Mouse (Mus musculus) forebrain, embryonic 10.5 days (tissue): ENCODE measurements around the gene Epas1. TPM values are rescaled to one million over a fixed set of nuclear protein-coding genes. Genes with fewer than 3 reads are reported as not detected.

ENCODE experiments used
- DNase-seq: peaks from one replicate; pipeline ENCODE4 v3.0.0-alpha.2; 2017; ENCODE audit warnings: low spot score; ENCODE audit errors: extremely low spot score
- H3K27ac ChIP-seq: fragments of 300-500 bp; sonication (generic); 2 replicates; pipeline ENCODE4 v1.5.1; 2016; ENCODE audit warnings: mild to moderate bottlenecking
- H3K27me3 ChIP-seq: fragments of 300-500 bp; sonication (generic); 2 replicates; pipeline ENCODE4 v1.6.1; 2016; ENCODE audit warnings: mild to moderate bottlenecking; ENCODE audit not compliant: poor library complexity, severe bottlenecking
- H3K36me3 ChIP-seq: fragments of 300-500 bp; sonication (generic); replicated peaks from 2 replicates; pipeline ENCODE4 v1.6.1; 2016; ENCODE audit warnings: mild to moderate bottlenecking, moderate library complexity
- H3K4me1 ChIP-seq: fragments of 300-500 bp; sonication (generic); 2 replicates; pipeline ENCODE4 v1.6.1; 2016
- H3K4me3 ChIP-seq: fragments of 300-500 bp; sonication (generic); 2 replicates; pipeline ENCODE4 v1.5.1; 2016; ENCODE audit warnings: mild to moderate bottlenecking, moderate library complexity
- H3K9me3 ChIP-seq: fragments of 300-500 bp; sonication (generic); 2 replicates; pipeline ENCODE4 v1.6.1; 2016; ENCODE audit warnings: mild to moderate bottlenecking, moderate library complexity
- WGBS: fragments of 180-500 bp; shearing (Covaris S2); methylation state at CpG from one replicate; pipeline ENCODE4 v1.1.7; 2016; 5-methylcytosine and 5-hydroxymethylcytosine counted together
- polyA plus RNA-seq: library from polyadenylated mRNA; unstranded; fragments of >200 nt; fragmentation: Nextera tagmentation; extraction: Ambion mirVana; gene quantifications from 2 replicates; pipeline ENCODE4 v1.2.1, GENCODE M21; 2016

The Epas1 gene
- polyA plus RNA-seq, 1 experiment from 2014 or later: 1.9 TPM

- no peak for DNase-seq
- Histone ChIP-seq H3K4me1 (no peaks in the 10 kb centered on the region), H3K36me3 (no peaks in the 10 kb centered on the region), H3K27ac (peak overlapping the region; percentile 30; the same call in 1 of the 2 replicates), H3K4me3 (no peak overlapping the region), H3K9me3 (no peaks in the 10 kb centered on the region), H3K27me3 (no peaks in the 10 kb centered on the region)
- 91% methylated on average over 19 of the region's 19 CpGs for WGBS
Measured at GRCm38 (mm10) chr17:86827391-86828165, 74.1 kb downstream of the Epas1 start.

GRCm38 (mm10) chr17:86828500-86828899 is 75.0 kb downstream of the Epas1 start:
- no peak for DNase-seq
- no peaks in the 10 kb centered on the region for H3K4me1 ChIP-seq
- H3K27me3 ChIP-seq: no peaks in the 10 kb centered on the region
- H3K36me3 ChIP-seq: no peaks in the 10 kb centered on the region
- no peaks in the 10 kb centered on the region for H3K9me3 ChIP-seq
- H3K27ac ChIP-seq: no peak overlapping the region
- H3K4me3 ChIP-seq: no peak overlapping the region
- WGBS: 97% methylated on average over 11 of the region's 11 CpGs

GRCm38 (mm10) chr17:86829383-86830175 is 76.1 kb downstream of the Epas1 start:
- Histone ChIP-seq H3K27ac (no peak overlapping the region), H3K9me3 (no peaks in the 10 kb centered on the region), H3K27me3 (no peaks in the 10 kb centered on the region), H3K4me3 (no peak overlapping the region), H3K36me3 (no peaks in the 10 kb centered on the region), H3K4me1 (no peaks in the 10 kb centered on the region)
- DNase-seq: no peak
- 91% methylated on average over 13 of the region's 13 CpGs for WGBS

DNA sequence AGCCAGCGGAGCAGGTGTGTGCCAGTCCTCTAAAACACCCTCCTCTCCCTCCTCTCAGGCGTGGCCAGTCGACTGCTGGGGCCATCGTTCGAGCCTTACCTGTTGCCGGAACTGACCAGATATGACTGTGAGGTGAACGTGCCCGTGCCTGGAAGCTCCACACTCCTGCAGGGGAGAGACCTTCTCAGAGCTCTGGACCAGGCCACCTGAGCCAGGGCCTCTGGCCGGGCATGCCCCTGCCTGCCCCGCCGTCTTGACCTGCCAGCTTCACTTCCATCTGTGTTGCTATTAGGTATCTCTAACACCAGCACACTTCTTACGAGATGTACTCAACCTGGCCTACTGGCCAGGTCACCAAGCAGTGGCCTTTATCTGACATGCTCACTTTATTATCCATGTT is 77.4 kb downstream of the Epas1 start:
- H3K27me3 ChIP-seq: no peaks in the 10 kb centered on the region
- DNase-seq: no peak
- H3K27ac ChIP-seq: no peak overlapping the region
- no peaks in the 10 kb centered on the region for H3K36me3 ChIP-seq
- WGBS: 91% methylated on average over 12 of the region's 12 CpGs
- no peaks in the 10 kb centered on the region for H3K9me3 ChIP-seq
- no peaks in the 10 kb centered on the region for H3K4me1 ChIP-seq
- no peak overlapping the region for H3K4me3 ChIP-seq

GRCm38 (mm10) chr17:86832562-86833327 is 79.2 kb downstream of the Epas1 start:
- Histone ChIP-seq H3K36me3 (no peaks in the 10 kb centered on the region), H3K27ac (no peak overlapping the region), H3K9me3 (no peaks in the 10 kb centered on the region), H3K4me1 (no peaks in the 10 kb centered on the region), H3K27me3 (no peaks in the 10 kb centered on the region), H3K4me3 (no peak overlapping the region)
- 74% methylated on average over 19 of the region's 19 CpGs for WGBS
- peak; percentile 35 for DNase-seq

DNA sequence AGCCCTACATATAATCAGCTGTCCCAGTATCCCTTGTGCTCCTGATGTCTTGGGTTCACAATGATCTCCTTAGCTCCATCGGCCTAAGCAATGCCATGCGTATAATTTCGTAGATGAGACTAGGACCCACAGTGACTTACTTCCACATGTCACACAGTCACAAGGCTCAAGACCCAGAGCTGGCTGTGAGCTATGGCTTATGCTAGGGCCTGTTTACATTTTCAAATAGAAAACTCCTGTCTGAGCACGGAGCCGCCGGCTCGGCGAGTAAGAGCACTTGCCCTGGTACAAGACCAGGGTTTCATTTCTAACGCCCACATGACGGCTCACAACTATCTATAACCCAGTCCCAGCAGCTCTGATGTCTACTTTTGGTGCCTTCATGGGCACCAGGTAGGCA is 80.4 kb downstream of the Epas1 start:
- Histone ChIP-seq H3K4me1 (no peaks in the 10 kb centered on the region), H3K36me3 (no peaks in the 10 kb centered on the region), H3K27ac (no peak overlapping the region), H3K9me3 (no peaks in the 10 kb centered on the region), H3K27me3 (no peaks in the 10 kb centered on the region), H3K4me3 (no peak overlapping the region)
- DNase-seq: no peak
- 96% methylated on average over 10 of the region's 10 CpGs for WGBS

DNA sequence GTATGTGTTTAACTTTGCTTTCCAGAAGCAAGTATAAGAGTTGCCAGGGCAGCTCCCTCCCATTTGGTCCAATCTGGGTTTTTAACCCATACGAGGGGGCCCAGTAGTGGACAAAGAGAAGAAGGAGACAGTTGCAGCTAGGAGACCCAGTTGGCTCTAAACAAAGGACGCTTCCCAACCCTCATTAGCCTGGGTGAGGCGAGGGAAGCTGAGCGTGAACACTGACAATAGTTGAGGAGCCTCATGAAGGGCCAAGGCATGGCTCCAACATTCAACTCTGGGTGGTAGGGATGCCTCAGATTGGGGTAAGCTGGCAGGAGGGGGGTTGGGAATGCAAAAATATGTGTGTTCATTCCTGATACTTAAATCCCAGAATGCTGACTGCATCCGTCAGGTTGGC is 85.8 kb downstream of the Epas1 start:
- H3K4me3 ChIP-seq: no peak overlapping the region
- WGBS: 65% methylated on average over 5 of the region's 5 CpGs
- DNase-seq: no peak

DNA sequence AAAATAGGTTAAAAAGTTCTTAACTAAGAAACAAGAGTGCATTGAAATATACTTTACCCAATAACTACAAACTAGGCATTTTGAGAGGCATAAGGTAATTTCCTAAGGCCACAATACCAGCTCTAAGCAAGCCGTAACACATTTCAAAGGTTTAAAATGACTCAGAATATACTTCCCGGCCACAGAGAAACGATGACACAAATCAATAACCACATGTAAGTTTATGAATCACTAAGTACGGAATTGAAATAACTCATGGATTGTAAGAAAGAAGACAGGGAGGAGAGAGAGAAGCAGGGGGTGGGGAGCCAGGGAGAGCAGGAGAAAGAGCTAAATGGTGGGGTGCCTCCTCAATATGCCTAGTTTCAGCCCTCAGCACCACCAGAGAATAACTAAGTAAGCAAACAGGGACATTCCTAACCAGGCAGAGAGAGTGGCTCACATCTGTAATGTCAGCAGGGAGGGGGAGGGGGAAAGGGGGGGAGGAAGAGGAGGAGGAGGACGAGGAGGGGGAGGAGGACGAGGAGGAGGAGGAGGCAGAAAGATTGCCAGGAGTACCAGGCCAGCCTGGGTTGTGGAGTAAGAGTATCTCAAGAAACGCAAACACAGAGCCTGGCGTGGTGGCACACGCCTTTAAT is 97.3 kb downstream of the Epas1 start:
- Histone ChIP-seq H3K4me1 (no peaks in the 10 kb centered on the region), H3K4me3 (no peak overlapping the region), H3K27ac (no peak overlapping the region), H3K36me3 (no peaks in the 10 kb centered on the region), H3K9me3 (no peaks in the 10 kb centered on the region), H3K27me3 (no peaks in the 10 kb centered on the region)
- DNase-seq: no peak
- 76% methylated on average over 9 of the region's 9 CpGs for WGBS

More for the DNA sequence above, 85.8 kb downstream of the Epas1 start:
- Histone ChIP-seq H3K27ac (no peak overlapping the region), H3K9me3 (no peaks in the 10 kb centered on the region), H3K27me3 (no peaks in the 10 kb centered on the region), H3K4me1 (peaks cover 7% of the 10 kb centered on the region), H3K36me3 (no peaks in the 10 kb centered on the region)

DNA sequence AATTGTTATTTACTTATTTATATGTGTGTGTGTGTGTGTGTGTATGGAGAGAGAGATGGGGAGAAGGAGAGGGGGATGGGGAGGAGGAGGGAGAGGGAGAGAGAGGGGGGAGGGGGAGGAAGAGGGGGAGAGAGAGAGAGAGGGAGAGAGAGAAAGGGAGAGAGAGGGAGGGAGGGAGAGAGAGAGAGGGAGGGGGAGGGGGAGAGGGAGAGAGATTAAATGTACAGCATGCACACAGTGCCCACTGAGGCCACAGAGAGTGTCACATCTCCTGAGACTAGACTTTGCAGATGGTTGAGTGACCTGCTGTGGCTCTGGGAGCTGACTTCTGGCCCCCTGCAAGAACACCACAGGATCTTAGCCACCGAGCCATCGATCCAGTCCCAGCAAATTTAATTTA is 98.3 kb downstream of the Epas1 start:
- 77% methylated on average over 2 of the region's 2 CpGs for WGBS
- Histone ChIP-seq H3K27me3 (no peaks in the 10 kb centered on the region), H3K9me3 (peaks cover 3% of the 10 kb centered on the region; the same call in 1 of the 2 replicates), H3K36me3 (no peaks in the 10 kb centered on the region), H3K27ac (no peak overlapping the region), H3K4me3 (no peak overlapping the region), H3K4me1 (no peaks in the 10 kb centered on the region)
- no peak for DNase-seq

DNA sequence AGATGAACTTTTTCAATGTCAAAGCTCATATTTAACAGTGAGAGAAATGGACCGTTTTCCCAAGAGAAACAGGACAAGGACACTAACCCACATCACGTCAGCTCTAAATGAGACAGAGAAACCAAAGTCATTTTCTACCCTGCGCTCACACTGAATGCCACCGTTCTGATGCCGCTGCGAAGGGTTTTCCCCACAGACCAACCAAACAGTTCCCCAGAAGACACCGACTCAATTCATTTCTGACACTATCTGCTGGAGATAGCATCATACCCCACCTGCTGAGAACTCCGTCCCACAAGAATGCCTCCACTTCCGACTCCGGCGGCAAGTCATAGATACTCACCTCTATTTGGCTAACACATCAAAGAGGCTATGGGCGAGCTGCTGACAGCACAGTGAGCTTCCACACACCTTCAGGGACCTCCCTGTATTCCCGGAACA is 99.1 kb downstream of the Epas1 start:
- Histone ChIP-seq H3K4me1 (no peaks in the 10 kb centered on the region), H3K27ac (no peak overlapping the region), H3K36me3 (no peaks in the 10 kb centered on the region), H3K4me3 (no peak overlapping the region), H3K27me3 (no peaks in the 10 kb centered on the region), H3K9me3 (peaks cover 7% of the 10 kb centered on the region; the same call in 1 of the 2 replicates)
- no peak for DNase-seq
- WGBS: 87% methylated on average over 13 of the region's 13 CpGs

DNA sequence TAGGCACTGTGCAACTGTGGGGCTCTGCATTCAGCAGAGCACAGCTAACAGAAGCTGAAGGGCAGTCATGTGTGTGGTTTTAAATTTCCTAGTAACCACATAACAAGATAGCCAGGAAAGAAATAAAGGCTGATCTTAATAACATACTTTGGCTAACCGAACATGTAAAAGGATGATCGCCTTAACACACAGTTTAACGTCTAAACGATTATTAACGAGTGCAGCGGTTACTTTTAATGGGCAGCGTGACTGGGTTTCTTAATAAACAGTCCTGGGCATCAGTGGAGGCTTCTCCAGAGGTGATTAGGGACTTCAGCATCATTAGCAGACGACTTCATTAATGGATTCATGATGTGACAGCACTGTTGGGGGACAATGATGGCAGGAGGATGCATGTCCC is 117.1 kb downstream of the Epas1 start:
- Histone ChIP-seq H3K9me3 (no peaks in the 10 kb centered on the region), H3K36me3 (no peaks in the 10 kb centered on the region), H3K27ac (no peak overlapping the region), H3K4me1 (peaks cover 19% of the 10 kb centered on the region), H3K4me3 (no peak overlapping the region), H3K27me3 (peaks cover 18% of the 10 kb centered on the region; the same call in 1 of the 2 replicates)
- DNase-seq: no peak
- WGBS: 79% methylated on average over 8 of the region's 8 CpGs

DNA sequence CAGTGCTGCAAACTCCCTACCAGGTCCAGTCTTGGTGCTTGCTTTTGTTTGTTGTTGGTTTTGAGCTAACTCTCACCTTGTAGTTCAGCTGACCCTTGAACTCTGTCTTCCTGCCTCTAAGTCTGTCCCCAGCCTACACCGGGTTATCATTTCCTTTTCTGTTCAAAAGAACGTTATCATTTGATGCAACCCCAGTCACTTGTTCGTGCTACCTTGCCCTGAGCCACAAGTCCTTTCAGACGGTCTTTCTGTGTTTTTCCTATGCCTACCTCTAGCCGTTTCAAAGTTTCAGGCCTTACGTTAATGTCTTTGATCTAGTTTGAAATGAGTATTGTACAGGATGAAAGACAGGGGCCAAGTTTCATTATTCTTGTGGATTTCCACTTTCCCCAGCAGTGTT is 119.1 kb downstream of the Epas1 start:
- no peak overlapping the region for H3K27ac ChIP-seq
- H3K9me3 ChIP-seq: no peaks in the 10 kb centered on the region
- no peak overlapping the region for H3K4me3 ChIP-seq
- H3K4me1 ChIP-seq: peaks cover 19% of the 10 kb centered on the region
- H3K36me3 ChIP-seq: no peaks in the 10 kb centered on the region
- WGBS: 79% methylated on average over 6 of the region's 6 CpGs
- DNase-seq: no peak
- H3K27me3 ChIP-seq: peaks cover 30% of the 10 kb centered on the region; the same call in 1 of the 2 replicates
